Mouse (Mus musculus) neural tube, embryonic 13.5 days (tissue): ENCODE results near the gene Elmo1. TPM values are rescaled to one million over a fixed set of nuclear protein-coding genes. Genes with fewer than 3 reads are reported as not detected.

ENCODE experiments used
- ATAC-seq: fragments of 200-750 bp; cut with Nextera tagmentation; 2 replicates; pipeline ENCODE4 v1.8.0; 2017; ENCODE audit warnings: low read depth, mild to moderate bottlenecking, moderate TSS enrichment, moderate library complexity
- H3K27ac ChIP-seq: fragments of 300-500 bp; sonication (generic); replicated peaks from 2 replicates; pipeline ENCODE4 v1.5.1; 2015; ENCODE audit warnings: moderate library complexity, mild to moderate bottlenecking, inconsistent platforms
- H3K27me3 ChIP-seq: fragments of 300-500 bp; sonication (generic); 2 replicates; pipeline ENCODE4 v1.6.1; 2015; ENCODE audit warnings: mild to moderate bottlenecking, inconsistent platforms
- H3K36me3 ChIP-seq: fragments of 300-500 bp; sonication (generic); 2 replicates; pipeline ENCODE4 v1.6.1; 2015; ENCODE audit warnings: mild to moderate bottlenecking, inconsistent platforms
- H3K4me1 ChIP-seq: fragments of 300-500 bp; sonication (generic); replicated peaks from 2 replicates; pipeline ENCODE4 v1.6.1; 2015; ENCODE audit warnings: inconsistent platforms
- H3K4me2 ChIP-seq: fragments of 300-500 bp; sonication (generic); 2 replicates; pipeline ENCODE4 v1.6.1; 2015; ENCODE audit warnings: inconsistent platforms, mild to moderate bottlenecking, moderate library complexity
- H3K4me3 ChIP-seq: fragments of 300-500 bp; sonication (generic); 2 replicates; pipeline ENCODE4 v1.5.1; 2015; ENCODE audit warnings: mild to moderate bottlenecking, inconsistent platforms
- H3K9ac ChIP-seq: fragments of 300-500 bp; sonication (generic); 2 replicates; pipeline ENCODE4 v1.6.1; 2015; ENCODE audit warnings: moderate library complexity, mild to moderate bottlenecking, inconsistent platforms
- H3K9me3 ChIP-seq: fragments of 300-500 bp; sonication (generic); 2 replicates; pipeline ENCODE4 v1.6.1; 2016; ENCODE audit warnings: inconsistent platforms
- WGBS: fragments of 180-500 bp; shearing (Covaris S2); methylation state at CpG from one replicate; pipeline ENCODE4 v1.1.7; 2015; 5-methylcytosine and 5-hydroxymethylcytosine counted together
- polyA plus RNA-seq: library from polyadenylated mRNA; unstranded; fragments of >200 nt; fragmentation: Nextera tagmentation; extraction: Ambion mirVana; gene quantifications from 2 replicates; pipeline ENCODE4 v1.2.1, GENCODE M21; 2015

Gene Elmo1
- polyA plus RNA-seq, 1 experiment from 2014 or later: 48.4 TPM

DNA sequence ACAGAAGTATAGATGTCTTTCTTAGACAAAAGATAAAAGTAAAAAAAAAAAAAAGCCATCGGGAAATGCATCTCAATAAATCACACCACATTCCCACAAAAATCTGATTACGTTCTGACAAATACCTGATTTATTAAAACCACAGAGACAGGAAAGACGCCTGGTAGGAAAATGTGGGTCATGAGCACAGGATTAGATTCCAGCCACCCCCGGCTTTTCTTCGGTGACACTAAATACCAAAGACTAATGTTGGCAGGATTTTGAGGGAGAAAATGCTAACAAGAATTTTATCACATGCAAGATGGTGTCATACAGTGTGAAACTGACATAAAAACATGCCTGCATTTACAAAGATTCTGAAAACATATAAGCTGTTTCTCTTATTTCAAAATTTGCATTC lies 27.1 kb upstream of the Elmo1 start:
- Histone ChIP-seq H3K9ac (no peak overlapping the region), H3K36me3 (no peaks in the 10 kb centered on the region), H3K4me1 (no peaks in the 10 kb centered on the region), H3K9me3 (no peaks in the 10 kb centered on the region), H3K27me3 (no peaks in the 10 kb centered on the region), H3K27ac (no peak overlapping the region), H3K4me3 (no peak overlapping the region), H3K4me2 (no peak overlapping the region)
- 82% methylated on average over 5 of the region's 5 CpGs for WGBS
- ATAC-seq: no peak

DNA sequence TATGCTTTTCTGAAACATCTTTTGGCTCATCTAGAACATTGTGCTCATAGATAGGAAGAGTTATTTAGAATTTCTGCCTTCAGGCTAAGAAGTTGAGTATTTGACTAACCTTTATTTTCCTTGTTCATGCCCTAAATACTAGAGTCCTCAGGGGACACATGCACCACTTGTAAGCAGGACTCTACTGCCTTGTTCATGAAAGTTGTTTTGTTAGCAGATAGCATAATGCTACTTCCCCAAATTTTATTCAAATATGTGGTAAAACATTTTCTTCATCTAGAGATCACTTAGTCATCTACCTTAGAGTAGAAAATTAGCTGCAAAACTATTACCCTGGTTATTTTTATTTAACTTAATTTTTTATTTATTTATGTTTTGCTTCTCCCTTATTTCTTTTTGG lies 18.4 kb upstream of the Elmo1 start:
- H3K9me3 ChIP-seq: no peaks in the 10 kb centered on the region
- H3K4me1 ChIP-seq: no peaks in the 10 kb centered on the region
- H3K27ac ChIP-seq: no peak overlapping the region
- no peaks in the 10 kb centered on the region for H3K27me3 ChIP-seq
- H3K36me3 ChIP-seq: no peaks in the 10 kb centered on the region
- H3K4me3 ChIP-seq: no peak overlapping the region
- no peak overlapping the region for H3K9ac ChIP-seq
- no peak overlapping the region for H3K4me2 ChIP-seq
- ATAC-seq: no peak

DNA sequence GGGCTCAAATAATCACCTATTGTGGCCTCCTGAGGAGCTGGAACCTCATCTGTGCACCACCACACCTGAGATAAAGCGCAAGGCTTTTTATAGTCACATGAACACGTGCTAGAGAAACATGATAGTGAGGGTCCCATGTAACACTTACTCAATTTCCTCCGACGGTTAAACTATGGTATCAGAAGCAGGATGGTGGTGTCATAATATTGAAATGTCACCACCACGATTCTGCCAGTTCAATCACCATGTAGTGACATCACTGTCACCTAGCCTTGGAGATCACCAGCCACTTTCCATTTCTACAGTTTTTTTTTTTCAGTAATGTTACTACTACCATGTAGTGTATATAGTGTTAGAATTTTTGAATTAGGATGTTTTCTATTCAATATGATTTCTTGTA lies 17.4 kb upstream of the Elmo1 start:
- H3K9ac ChIP-seq: no peak overlapping the region
- no peak overlapping the region for H3K4me3 ChIP-seq
- H3K27ac ChIP-seq: no peak overlapping the region
- ATAC-seq: no peak
- no peaks in the 10 kb centered on the region for H3K9me3 ChIP-seq
- no peaks in the 10 kb centered on the region for H3K36me3 ChIP-seq
- H3K27me3 ChIP-seq: no peaks in the 10 kb centered on the region
- WGBS: 90% methylated on average over 5 of the region's 5 CpGs
- no peaks in the 10 kb centered on the region for H3K4me1 ChIP-seq
- H3K4me2 ChIP-seq: no peak overlapping the region

DNA sequence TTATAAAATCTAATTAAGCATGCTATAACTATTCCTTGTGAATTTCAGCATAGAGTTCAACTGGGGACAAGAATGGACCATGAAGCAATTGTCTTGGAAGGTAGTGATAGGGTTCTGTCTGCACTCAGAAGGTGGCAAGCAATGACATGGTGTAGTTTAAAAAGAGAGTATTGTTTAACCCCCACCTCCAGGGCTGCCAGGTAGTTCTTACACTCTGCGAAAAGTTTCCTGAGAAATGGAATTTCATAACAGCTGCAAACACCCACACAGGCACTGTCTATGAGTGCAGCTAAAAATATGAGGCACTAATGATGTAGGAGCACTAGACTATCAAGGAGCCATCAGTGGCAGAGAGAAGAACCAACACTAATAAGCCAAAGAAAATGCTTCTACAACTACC lies 13.9 kb upstream of the Elmo1 start:
- Histone ChIP-seq H3K9me3 (no peaks in the 10 kb centered on the region), H3K27me3 (no peaks in the 10 kb centered on the region), H3K4me2 (no peak overlapping the region), H3K27ac (no peak overlapping the region), H3K36me3 (no peaks in the 10 kb centered on the region), H3K9ac (no peak overlapping the region), H3K4me3 (no peak overlapping the region), H3K4me1 (no peaks in the 10 kb centered on the region)
- WGBS: 81% methylated on average over 1 of the region's 1 CpGs
- no peak for ATAC-seq

DNA sequence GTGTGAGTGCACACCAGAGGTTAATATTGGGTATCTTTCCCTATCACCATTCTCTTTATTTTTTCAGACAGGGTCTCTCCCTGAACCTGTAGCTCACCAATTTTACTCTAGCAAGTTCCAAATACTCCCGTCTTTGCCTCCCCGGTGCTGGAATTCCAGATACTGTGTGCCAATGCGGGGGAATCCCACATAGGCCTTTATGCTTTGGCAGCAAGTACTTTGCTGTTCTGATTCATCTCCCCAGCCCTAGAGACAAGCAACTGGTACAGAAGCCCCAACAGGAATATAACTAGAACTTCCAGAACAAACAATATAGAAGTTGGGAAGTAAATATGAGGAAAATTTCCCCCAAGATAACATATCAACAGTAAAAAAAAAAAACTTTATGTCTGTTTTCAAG lies 13.2 kb upstream of the Elmo1 start:
- Histone ChIP-seq H3K9me3 (no peaks in the 10 kb centered on the region), H3K27ac (no peak overlapping the region), H3K27me3 (no peaks in the 10 kb centered on the region), H3K4me1 (no peaks in the 10 kb centered on the region), H3K4me3 (no peak overlapping the region), H3K9ac (no peak overlapping the region), H3K4me2 (no peak overlapping the region), H3K36me3 (no peaks in the 10 kb centered on the region)
- ATAC-seq: no peak
- 91% methylated on average over 3 of the region's 3 CpGs for WGBS

DNA sequence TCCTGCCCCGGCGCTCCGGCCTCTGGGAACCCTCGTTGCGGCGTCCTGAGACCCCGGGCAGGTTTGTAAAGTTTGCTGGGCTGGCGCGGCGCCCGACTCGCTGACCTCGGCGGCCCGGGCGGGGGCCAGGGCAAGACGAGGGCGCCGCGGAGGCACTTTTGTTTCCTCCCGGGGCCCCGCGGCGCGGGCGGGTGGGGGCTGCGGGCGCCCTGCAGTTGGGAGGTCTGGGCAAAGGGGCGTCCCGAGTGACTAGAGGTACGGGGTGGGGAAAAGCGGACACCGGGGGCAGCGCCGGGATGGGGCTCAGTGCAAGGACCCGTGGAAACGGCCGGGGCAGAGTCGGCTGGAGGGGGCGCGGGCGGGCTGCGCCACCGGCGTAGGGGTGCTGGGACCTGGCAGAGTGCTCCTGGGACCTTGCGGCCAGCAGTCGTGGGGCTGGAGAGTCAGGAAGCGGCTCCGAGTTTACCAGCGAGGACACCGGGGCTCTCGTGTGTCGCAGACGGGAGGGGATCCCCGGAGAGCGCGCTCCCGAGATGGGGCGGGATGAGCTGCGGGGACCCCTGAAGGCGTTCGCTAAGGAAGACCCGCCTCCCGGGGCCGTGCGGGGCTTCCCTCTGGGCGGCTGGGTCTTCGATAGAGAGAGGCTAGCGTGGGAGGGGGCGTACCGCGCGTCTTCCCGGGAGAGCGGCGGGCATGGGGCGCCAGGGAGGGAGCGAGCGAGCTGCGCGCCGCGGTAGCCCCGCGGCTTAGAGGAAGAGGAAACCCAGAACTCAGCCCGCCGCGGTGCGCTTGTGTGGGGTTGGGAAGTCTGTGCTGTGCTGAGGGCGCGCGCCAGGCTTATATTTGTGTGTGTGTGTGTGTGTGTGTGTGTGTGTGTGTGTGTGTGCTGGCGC lies 561 bp downstream of the Elmo1 start:
- WGBS: under 1% methylated on average over 77 of the region's 93 CpGs
- H3K4me2 ChIP-seq: peak overlapping the region; percentile 87
- peak; percentile 90 for ATAC-seq

DNA sequence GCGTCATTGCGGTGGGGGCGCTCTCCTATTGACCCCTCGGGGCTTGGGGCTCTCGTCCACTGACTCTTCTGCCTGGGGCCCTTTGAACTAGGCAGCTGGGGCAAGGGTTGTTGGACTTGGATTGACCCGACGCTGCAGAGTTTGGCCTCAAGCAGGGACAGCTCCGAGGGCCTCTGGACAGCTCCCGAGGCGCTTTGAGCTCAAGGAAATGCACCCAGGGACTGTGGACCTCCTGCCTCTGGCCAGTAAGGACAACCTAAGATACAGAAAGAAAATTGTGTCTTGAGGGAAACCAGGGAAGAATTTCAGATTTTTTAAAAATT lies 1.2 kb downstream of the Elmo1 start:
- H3K27ac ChIP-seq: peak overlapping the region; percentile 80; the same call in 1 of the 2 replicates
- ATAC-seq: peak; percentile 19; the same call in 1 of the 2 replicates
- H3K4me3 ChIP-seq: peak overlapping the region; percentile 75
- peak overlapping the region; percentile 73 for H3K9ac ChIP-seq
- no peaks in the 10 kb centered on the region for H3K36me3 ChIP-seq
- peaks cover 3% of the 10 kb centered on the region; the same call in 1 of the 2 replicates for H3K9me3 ChIP-seq
- peak overlapping the region; percentile 87 for H3K4me2 ChIP-seq
- peaks cover 10% of the 10 kb centered on the region; the same call in 1 of the 2 replicates for H3K27me3 ChIP-seq
- 3% methylated on average over 7 of the region's 10 CpGs for WGBS
- peaks cover 7% of the 10 kb centered on the region for H3K4me1 ChIP-seq

More for the DNA sequence above, 561 bp downstream of the Elmo1 start:
- Histone ChIP-seq H3K27me3 (peaks cover 10% of the 10 kb centered on the region; the same call in 1 of the 2 replicates), H3K9ac (peak overlapping the region; percentile 73), H3K27ac (peak overlapping the region; percentile 80), H3K36me3 (no peaks in the 10 kb centered on the region), H3K4me3 (peak overlapping the region; percentile 75), H3K4me1 (peaks cover 7% of the 10 kb centered on the region), H3K9me3 (peaks cover 3% of the 10 kb centered on the region; the same call in 1 of the 2 replicates)

DNA sequence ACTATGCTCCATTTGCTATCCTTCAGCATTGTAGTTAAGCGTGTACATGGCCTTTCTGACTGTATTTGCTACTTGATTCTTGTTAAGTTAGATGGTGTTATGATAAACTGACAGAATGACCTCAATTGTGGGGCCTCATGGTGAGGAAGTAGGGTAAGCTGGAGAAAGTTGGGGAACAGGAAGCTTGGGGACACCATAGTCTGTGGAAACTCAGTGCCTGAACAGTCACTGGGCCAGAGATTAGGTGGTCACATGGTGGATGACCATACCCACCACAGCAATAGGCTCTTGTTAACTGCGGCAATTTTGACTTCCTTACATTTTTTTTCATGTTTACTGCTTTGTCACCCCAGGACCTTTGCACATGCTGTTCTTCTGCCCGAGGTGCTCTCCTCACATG lies 1.9 kb downstream of the Elmo1 start:
- Histone ChIP-seq H3K27me3 (peaks cover 10% of the 10 kb centered on the region; the same call in 1 of the 2 replicates), H3K9me3 (peaks cover 3% of the 10 kb centered on the region; the same call in 1 of the 2 replicates), H3K27ac (no peak overlapping the region), H3K9ac (no peak overlapping the region), H3K36me3 (no peaks in the 10 kb centered on the region), H3K4me3 (no peak overlapping the region), H3K4me2 (no peak overlapping the region; the same call in 1 of the 2 replicates), H3K4me1 (peaks cover 7% of the 10 kb centered on the region)
- ATAC-seq: no peak
- 92% methylated on average over 3 of the region's 3 CpGs for WGBS

DNA sequence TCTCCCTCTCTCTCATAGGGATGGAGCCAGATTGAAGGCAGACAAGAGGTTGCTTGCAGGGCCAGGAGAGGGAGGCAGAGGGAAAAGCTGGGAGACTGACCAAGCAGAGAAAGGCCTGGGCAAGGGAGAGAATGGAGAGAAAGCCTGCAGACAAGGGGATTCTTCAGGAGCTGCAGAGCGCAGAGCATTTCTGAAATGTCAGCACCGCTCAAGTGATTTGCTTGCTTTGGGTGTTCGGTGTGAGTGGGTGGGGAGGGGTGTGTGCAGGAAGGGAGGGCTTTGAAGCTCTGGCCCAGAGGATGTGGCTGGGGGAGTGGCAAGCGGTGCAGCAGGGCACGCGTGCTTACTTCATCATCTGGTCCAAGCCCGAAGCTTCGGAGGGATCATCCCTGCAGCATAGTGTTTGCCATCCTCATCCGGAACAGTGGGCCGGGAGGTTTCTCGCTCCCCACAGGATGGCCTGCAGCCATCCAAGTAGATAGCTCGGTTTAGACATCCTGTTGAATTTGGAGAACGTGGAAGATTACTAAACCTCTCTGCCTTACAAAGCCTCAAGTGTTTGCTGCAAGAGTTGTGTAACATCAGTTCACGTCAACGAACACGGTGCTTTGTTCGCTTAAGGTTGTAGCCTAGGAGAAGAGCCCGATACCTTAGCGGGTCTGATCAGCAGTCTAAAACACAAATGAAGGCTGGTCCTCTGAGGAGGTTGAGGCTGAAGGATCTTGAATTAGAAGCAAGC lies 3.1 kb downstream of the Elmo1 start:
- no peaks in the 10 kb centered on the region for H3K9me3 ChIP-seq
- ATAC-seq: no peak
- no peak overlapping the region for H3K9ac ChIP-seq
- H3K4me2 ChIP-seq: no peak overlapping the region
- peaks cover 10% of the 10 kb centered on the region; the same call in 1 of the 2 replicates for H3K27me3 ChIP-seq
- H3K4me3 ChIP-seq: no peak overlapping the region
- H3K27ac ChIP-seq: no peak overlapping the region
- peaks cover 7% of the 10 kb centered on the region for H3K4me1 ChIP-seq
- 83% methylated on average over 19 of the region's 19 CpGs for WGBS
- no peaks in the 10 kb centered on the region for H3K36me3 ChIP-seq

DNA sequence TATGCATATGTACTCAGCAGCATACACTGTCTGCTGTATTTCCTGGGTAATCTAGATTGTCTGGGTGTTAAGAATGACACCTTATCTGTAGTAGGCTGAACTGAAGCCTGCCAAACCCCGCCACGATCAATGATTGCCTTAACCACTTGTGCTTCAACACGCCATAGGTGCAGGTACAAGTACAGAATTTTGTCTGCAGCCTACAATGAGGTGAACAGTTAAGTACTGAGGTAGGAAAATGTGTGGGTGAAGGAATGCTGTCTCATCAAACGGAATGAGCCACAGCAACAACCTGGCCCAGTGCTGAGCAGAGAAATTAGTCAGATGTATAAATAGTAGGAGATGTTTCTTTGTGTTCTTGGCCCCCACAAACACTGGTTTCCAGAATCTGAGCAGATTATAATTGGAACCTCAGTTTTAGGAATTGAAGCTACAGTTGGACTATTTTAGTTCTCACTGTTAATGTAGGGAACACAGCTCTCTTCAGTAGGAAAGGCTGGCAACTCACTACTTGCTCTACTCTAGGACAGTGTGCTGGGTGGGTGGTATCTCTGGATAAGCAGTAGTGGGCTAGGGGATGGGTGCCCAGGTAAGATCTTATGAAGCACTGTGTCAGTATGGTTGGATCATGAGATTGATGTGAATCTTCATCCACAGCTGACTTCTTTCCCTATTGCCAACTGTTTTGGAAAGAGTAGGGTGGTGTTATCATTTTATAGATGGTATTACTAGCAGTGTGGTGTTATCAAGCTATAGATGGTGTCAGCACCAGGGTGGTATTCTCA lies 4.7 kb downstream of the Elmo1 start:
- 96% methylated on average over 4 of the region's 4 CpGs for WGBS
- H3K9ac ChIP-seq: no peak overlapping the region
- H3K4me3 ChIP-seq: no peak overlapping the region
- H3K36me3 ChIP-seq: no peaks in the 10 kb centered on the region
- no peak for ATAC-seq
- peaks cover 5% of the 10 kb centered on the region; the same call in 1 of the 2 replicates for H3K27me3 ChIP-seq
- peaks cover 11% of the 10 kb centered on the region for H3K4me1 ChIP-seq
- H3K9me3 ChIP-seq: no peaks in the 10 kb centered on the region
- H3K4me2 ChIP-seq: no peak overlapping the region
- no peak overlapping the region for H3K27ac ChIP-seq

DNA sequence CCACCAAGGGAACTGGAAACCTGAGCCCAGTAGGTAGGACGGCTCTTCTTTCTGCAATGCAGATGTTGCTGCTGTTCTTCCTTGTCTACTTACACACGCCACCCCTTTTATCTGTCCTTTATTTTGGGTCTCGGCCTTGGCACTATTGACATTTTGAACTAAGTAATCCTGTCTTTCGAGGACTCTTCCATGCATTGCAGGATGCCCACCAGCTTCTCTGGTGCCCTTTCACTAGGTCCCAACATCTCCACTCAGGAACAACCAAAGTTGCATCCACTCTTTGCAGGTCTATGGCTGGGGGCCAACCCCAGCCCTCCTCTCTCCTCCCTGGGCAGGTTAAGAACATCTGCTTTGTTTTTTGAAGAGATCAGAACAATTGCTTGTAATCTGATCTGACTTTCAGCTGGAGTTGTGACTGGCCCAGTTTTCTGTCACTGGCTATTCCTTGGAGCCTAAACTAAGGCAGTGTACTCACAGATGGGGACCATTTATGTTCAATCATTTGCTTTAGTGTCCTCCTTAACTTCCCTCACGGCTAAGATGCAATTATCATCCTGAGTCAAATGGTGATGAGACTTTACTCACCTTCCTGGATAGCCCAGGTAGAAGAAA lies 6.7 kb downstream of the Elmo1 start:
- H3K4me1 ChIP-seq: peaks cover 12% of the 10 kb centered on the region
- no peaks in the 10 kb centered on the region for H3K36me3 ChIP-seq
- H3K27ac ChIP-seq: no peak overlapping the region
- WGBS: 67% methylated on average over 5 of the region's 5 CpGs
- ATAC-seq: no peak
- H3K27me3 ChIP-seq: peaks cover 5% of the 10 kb centered on the region; the same call in 1 of the 2 replicates
- no peak overlapping the region for H3K9ac ChIP-seq
- H3K4me2 ChIP-seq: no peak overlapping the region
- no peaks in the 10 kb centered on the region; the same call in 1 of the 2 replicates for H3K9me3 ChIP-seq
- no peak overlapping the region for H3K4me3 ChIP-seq
